Mouse (Mus musculus): ENCODE results near the gene Nol3.
"Not testable (repeated sequence)": the region's sequence is repeated elsewhere in the genome, so short reads cannot be mapped to it uniquely, and the experiment has no call there.

Gene Nol3

DNA sequence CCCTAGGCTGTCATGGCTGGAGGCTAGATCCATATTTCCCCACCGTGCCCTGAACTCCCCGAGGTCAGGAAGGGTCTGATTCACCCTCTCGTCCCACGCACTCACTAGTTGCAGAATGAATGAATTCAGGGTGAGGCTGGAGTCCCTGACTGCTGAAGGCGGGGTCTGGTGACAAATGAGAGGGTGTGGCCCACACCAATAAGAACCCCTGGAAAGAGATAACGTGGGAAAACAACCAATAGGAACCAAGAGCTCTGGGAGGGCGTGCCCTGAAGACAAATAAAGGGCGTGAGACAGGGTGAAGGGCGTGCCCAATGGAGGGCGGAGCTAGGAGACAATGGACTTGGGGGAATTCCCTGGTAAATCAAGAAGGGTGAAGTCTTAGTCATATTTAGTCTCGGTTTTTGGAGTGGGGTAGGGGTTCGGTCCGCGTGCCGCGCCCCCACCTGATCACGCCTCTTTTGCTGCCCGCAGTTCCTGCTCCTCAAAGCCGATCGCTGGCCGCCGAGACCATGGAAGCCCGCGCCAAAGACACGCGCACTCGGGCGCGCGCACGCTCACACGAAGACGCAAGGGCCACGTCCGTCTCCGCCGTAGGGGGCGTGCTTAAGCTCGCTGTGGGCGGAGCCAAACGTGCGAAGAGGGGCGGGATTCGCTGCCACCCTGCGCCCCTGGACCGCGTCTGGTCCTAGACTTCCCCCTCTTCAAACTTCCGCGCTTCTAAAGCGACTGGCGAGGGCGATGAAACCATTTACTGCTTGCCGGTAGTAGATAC lies 13.2 kb downstream of the Nol3 start:
- peak; percentile 91 to 96 for DNase-seq (ENCODE audit: low spot score in 2 of 2)

DNA sequence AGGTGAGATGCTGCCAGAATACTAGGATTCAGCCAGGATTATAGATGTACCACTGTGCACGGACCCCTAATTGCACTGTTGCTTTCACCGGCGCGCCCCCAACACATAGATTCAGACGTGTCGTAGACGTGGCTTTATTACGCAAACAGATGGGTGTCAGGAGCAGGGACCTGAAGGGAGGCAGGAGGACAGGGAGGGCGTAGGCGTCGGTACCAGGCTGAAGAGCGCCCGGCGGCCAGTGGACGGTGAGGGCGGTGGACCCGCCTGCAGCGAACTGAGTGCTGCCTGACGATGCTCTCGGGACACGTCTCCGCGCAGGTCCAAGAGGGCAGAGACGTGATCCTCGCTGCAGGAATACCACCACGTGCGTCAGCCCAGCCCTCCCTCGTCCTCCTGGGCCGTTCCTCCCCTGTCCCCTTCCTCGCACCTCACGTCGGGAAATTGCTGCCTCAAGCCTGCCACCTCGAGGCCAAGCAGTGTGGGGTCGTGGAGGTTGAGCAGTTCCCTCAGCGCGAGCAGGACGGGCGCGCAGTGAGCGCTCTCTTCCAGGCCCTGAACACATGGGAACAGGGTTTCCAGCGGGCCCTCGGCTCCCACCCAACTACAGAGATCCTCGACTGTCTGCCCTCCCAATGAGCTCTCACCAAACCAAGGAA lies 14.0 kb downstream of the Nol3 start, which contains the start of gene 4931428F04Rik:
Gene 4931428F04Rik (minus strand): TSS at position 60 of the 656 bp plus-strand sequence.
- DNase-seq (ENCODE audit: low spot score in 2 of 2), result no peak

GRCm38 (mm10) chr8:105290554-105291314 lies 14.8 kb downstream of the Nol3 start:
- peak in 1 of 2 experiments; percentile 83 for DNase-seq (ENCODE audit: low spot score in 2 of 2)

- not testable (repeated sequence) for DNase-seq (ENCODE audit: low spot score in 2 of 2)
These were observed 15.4 kb downstream of the Nol3 start for GRCm38 (mm10) chr8:105291364-105291763.

DNA sequence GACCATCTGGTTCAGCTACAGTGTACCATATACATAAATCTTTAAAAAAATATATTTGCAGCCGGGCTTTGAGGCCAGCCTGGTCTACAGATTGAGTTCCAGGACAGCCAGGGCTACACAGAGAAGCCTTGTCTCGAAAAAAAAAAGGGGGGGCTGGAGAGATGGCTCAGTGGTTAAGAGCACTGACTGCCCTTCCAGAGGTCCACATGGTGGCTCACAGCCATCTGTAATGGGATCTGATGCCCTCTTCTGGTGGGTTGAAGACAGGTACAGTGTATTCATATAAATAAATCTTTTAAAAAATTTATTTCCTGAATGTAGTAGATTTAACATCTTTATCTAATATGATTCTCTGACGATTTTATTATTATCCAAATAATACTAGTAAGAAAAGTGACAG lies 15.9 kb downstream of the Nol3 start:
- not testable (repeated sequence) for DNase-seq (ENCODE audit: low spot score in 2 of 2)

DNA sequence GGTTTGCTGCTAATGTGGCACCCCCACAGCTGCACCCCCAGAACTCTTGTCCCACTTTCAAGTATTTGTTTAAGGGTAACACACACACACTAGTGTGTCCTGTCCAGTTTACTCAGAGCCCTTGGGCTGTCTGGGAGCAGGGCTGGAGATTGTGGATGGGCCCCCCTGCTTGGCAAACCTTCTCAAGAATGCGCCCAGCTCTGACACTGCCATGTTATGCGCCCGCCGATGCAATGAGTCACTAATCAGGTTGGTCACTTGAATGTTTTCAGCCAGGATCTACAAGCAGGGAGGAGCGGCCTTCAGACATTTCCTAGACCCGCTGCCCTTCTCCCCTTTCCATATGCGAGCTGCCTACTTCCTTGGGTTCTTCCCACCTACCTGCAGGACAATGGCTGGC lies 16.5 kb downstream of the Nol3 start:
- DNase-seq (ENCODE audit: low spot score in 2 of 2), result no peak

DNA sequence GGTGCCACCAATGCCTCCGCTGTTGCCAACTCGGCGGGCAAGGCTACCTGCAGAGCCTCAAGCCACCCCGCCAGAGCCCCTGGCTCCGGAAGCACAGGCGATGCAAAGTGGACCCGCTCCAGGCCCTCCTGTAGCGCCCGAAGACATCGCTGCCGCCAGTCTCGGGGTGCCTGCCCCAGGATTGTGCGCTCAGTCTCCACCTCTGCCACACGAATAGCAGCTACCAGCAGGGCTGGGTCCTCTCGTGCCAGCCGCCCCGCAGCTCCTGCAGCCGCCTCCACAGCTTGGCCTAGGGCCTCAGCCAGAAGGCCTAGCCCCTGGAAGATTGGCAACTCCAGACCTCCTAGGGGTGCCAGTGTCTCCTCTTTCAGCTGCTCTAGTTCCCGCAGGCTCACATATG lies 17.5 kb downstream of the Nol3 start:
- DNase-seq (ENCODE audit: low spot score in 2 of 2), result no peak

GRCm38 (mm10) chr8:105294776-105295175 lies 18.8 kb downstream of the Nol3 start:
- no peak for DNase-seq (ENCODE audit: low spot score in 2 of 2)

- DNase-seq (ENCODE audit: low spot score in 2 of 2), result no peak
These were observed 19.3 kb downstream of the Nol3 start for GRCm38 (mm10) chr8:105295256-105295655.

DNA sequence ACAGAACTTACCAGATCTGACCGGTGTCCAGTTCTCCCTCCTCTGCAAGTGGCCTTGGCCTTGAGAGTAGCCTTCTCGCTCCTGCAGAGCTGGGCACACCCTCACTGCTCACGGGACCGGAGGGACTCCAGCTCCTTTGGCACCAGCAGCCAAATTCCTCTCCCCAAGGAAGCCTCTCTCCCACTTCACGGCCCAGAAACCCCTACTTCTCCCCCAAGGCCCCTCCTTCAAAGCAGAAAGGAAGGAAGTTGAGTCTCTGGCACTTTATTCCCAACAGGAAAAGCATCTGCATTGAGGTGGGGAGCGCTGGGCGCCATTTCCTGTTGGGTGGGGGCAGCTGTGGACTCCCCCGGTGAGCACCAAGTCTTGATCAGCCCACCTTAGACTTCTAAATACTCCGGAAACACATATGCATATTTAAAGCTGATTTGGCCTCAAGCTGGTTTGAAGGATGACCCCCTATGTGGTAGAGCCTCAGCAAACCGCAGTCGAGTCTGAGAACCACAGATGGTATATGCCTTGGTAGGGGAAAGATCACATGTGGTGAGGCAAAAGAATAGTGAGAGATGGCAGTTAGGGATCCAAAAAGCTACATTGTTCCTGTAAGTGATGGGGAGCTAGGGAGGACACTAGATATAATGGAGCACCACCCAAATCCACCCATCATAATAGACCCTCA lies 20.1 kb downstream of the Nol3 start, which contains the start of gene Exoc3l:
Gene Exoc3l (minus strand): TSS at position 207 of the 679 bp plus-strand sequence.
- DNase-seq (ENCODE audit: low spot score in 2 of 2), result no peak

GRCm38 (mm10) chr8:105297511-105298192 lies 21.7 kb downstream of the Nol3 start, which contains the start of gene E2f4:
Gene E2f4 (plus strand): TSS chr8:105297663.
- DNase-seq (ENCODE audit: low spot score in 2 of 2), result peak; percentile 78 to 92

DNA sequence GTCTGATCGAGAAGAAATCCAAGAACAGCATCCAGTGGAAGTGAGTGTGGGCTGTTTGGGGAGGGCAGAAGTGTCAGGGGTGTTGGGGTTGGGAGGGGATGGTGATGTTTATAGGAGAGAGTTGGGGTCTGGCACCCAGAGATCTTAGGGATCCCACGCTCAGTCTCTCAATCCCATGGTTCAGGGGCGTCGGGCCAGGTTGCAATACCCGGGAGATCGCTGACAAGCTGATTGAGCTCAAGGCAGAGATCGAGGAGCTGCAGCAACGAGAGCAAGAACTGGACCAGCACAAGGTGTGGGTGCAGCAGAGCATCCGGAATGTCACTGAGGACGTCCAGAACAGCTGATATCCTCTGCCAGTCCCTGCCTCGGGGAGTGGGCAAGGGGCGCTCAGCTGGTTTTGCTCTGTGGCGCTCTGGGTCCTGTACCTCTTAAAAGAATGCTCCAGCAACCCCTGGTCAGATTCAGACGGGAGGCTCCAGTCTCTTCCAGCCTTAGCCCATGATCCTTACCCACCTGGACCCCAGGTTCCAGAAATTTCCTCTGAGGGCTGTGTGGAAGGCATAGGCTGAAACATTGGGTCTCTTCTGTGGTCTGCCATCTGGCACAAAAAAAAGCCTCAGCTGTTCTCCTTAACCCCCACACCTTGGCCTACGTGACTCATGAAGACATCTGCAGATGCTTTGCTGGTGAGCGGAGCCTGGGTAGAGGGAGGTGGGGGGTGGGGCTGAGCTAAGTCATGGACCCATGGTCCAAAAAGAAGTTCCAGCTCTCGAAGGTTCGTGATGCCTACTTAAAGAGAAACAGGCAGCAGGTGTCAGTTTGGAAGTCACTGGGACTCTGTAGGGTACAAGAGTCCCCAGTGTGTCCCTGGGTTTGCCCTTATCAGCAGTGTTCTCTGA lies 22.7 kb downstream of the Nol3 start:
- no peak for DNase-seq (ENCODE audit: low spot score in 2 of 2)

GRCm38 (mm10) chr8:105299962-105300361 lies 24.0 kb downstream of the Nol3 start:
- no peak for DNase-seq (ENCODE audit: low spot score in 2 of 2)

DNA sequence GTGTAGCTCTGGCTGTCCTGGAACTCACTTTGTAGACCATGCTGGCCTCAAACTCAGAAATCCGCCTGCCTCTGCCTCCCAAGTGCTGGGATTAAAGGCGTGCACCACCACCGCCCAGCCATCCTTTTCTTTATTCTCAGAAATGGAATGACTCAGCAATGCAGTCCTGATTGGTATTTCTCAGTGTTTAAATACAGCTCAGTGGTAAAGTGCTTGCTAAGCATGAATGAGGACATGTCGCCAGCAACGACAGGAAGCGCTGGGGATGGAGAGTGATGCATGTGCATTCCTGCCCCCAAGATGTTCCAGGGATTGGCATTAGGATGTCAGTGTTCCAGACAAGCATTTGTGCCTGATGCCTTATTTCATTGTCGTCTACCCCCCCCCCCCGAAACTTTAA lies 27.5 kb downstream of the Nol3 start:
- DNase-seq (ENCODE audit: low spot score in 2 of 2), result no peak

DNA sequence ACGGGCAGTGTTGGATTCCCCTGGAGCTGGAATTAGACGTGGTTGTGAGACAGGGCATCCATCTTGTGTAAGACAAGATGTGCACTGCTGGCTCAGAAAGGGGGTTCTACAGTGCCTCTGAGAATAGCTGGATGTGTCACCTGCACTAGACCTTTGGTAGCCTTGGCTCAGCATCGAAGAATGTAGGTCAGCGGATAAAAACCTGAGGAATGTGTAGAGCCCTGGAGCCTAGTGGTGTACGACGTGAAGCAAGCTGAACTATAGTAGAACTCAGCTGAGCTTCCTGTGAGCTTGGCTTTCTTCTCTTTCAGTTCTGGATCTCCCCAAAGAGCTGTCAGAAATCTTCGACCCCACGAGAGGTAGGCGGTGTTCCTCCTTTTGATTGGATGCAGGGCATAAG lies 27.9 kb downstream of the Nol3 start:
- DNase-seq (ENCODE audit: low spot score in 2 of 2), result no peak

GRCm38 (mm10) chr8:105304325-105305210 lies 28.6 kb downstream of the Nol3 start:
- DNase-seq (ENCODE audit: low spot score in 2 of 2), result no peak

GRCm38 (mm10) chr8:105305211-105306145 lies 29.5 kb downstream of the Nol3 start, which contains the start of gene Elmo3:
Gene Elmo3 (plus strand): TSS chr8:105305601.
- DNase-seq (ENCODE audit: low spot score in 2 of 2), result peak in 1 of 2 experiments; percentile 38
